Mouse (Mus musculus): ENCODE measurements at regions not wholly inside any gene's neighbourhood (a gene's known extent, or its start where the extent isn't known, plus 50 kb on each side); places are given as distances from the start of the nearest gene placed in this dataset.

GRCm38 (mm10) chr6:143502803-143503202, 335.8 kb downstream of the Etnk1 start:
- Histone ChIP-seq H3K27ac (no peak overlapping the region), H3K9ac (no peak overlapping the region), H3K9me3 (no peaks in the 10 kb centered on the region; the same call in 1 of the 2 replicates), H3K36me3 (no peaks in the 10 kb centered on the region), H3K4me2 (no peak overlapping the region), H3K27me3 (no peaks in the 10 kb centered on the region), H3K4me3 (no peak overlapping the region), H3K4me1 (replicated peaks) (peaks cover 7% of the 10 kb centered on the region)
- ATAC-seq (ENCODE audit: low FRiP score), result no peak
- 75% methylated on average over 8 of the region's 8 CpGs for WGBS

- Histone ChIP-seq H3K9me3 (no peaks in the 10 kb centered on the region; the same call in 1 of the 2 replicates), H3K4me3 (no peak overlapping the region), H3K27ac (no peak overlapping the region), H3K27me3 (no peaks in the 10 kb centered on the region), H3K4me1 (replicated peaks) (peaks cover 3% of the 10 kb centered on the region), H3K36me3 (no peaks in the 10 kb centered on the region), H3K4me2 (no peak overlapping the region), H3K9ac (no peak overlapping the region)
- whole genome bisulfite sequencing, result 85% methylated on average over 4 of the region's 4 CpGs
- no peak for ATAC-seq (ENCODE audit: low FRiP score)
Observed at GRCm38 (mm10) chr6:143503953-143504352, 336.9 kb downstream of the Etnk1 start.

DNA sequence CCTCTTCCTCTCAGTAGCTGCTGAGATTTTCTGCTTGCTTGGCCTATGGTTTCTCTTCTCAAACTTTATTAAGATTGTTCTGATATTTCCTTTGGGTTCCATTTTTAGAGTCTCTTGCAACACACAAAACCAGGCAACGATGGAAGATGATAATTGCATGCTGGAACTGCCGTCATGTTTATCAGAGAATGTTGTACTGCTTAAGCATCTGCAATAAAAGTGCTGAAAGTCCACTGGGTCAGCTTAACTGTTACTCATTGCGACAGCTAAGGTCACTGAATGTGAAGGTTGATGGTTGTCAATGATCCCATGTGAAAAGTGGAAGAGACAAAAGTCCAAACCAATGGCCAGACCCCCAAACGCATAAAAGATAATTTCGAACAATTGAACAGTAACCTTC, 346.4 kb downstream of the Etnk1 start:
- H3K36me3 ChIP-seq, result no peaks in the 10 kb centered on the region
- no peak overlapping the region for H3K4me3 ChIP-seq
- no peaks in the 10 kb centered on the region for H3K27me3 ChIP-seq
- no peak overlapping the region for H3K4me2 ChIP-seq
- WGBS, result 92% methylated on average over 5 of the region's 5 CpGs
- ATAC-seq (ENCODE audit: low FRiP score), result no peak
- H3K9ac ChIP-seq, result no peak overlapping the region
- peaks cover 3% of the 10 kb centered on the region; the same call in 1 of the 2 replicates for H3K9me3 ChIP-seq
- no peaks in the 10 kb centered on the region for H3K4me1 ChIP-seq (replicated peaks)
- no peak overlapping the region for H3K27ac ChIP-seq

GRCm38 (mm10) chr6:143515137-143515536, 348.1 kb downstream of the Etnk1 start:
- Histone ChIP-seq H3K9me3 (peaks cover 3% of the 10 kb centered on the region; the same call in 1 of the 2 replicates), H3K4me3 (no peak overlapping the region), H3K4me1 (replicated peaks) (no peaks in the 10 kb centered on the region), H3K36me3 (no peaks in the 10 kb centered on the region), H3K9ac (no peak overlapping the region), H3K27ac (no peak overlapping the region), H3K4me2 (no peak overlapping the region), H3K27me3 (no peaks in the 10 kb centered on the region)
- 91% methylated on average over 12 of the region's 12 CpGs for WGBS
- ATAC-seq (ENCODE audit: low FRiP score), result no peak

- H3K9me3 ChIP-seq, result no peaks in the 10 kb centered on the region
- 97% methylated on average over 1 of the region's 1 CpGs for WGBS
- no peak overlapping the region for H3K27ac ChIP-seq
- no peaks in the 10 kb centered on the region for H3K27me3 ChIP-seq
- H3K9ac ChIP-seq, result no peak overlapping the region
- H3K4me1 ChIP-seq (replicated peaks), result no peaks in the 10 kb centered on the region
- ATAC-seq (ENCODE audit: low FRiP score), result no peak
- no peaks in the 10 kb centered on the region for H3K36me3 ChIP-seq
- H3K4me2 ChIP-seq, result no peak overlapping the region
- H3K4me3 ChIP-seq, result no peak overlapping the region
Observed at GRCm38 (mm10) chr6:143516746-143517145, 349.7 kb downstream of the Etnk1 start.

- Histone ChIP-seq H3K27ac (no peak overlapping the region), H3K27me3 (no peaks in the 10 kb centered on the region), H3K36me3 (no peaks in the 10 kb centered on the region), H3K9ac (no peak overlapping the region), H3K4me2 (no peak overlapping the region), H3K4me3 (no peak overlapping the region), H3K9me3 (no peaks in the 10 kb centered on the region), H3K4me1 (replicated peaks) (no peaks in the 10 kb centered on the region)
- no peak for ATAC-seq (ENCODE audit: low FRiP score)
- 94% methylated on average over 8 of the region's 8 CpGs for WGBS
Observed at GRCm38 (mm10) chr6:143518476-143518875, 351.5 kb downstream of the Etnk1 start.

GRCm38 (mm10) chr6:143519668-143520067, 352.6 kb downstream of the Etnk1 start:
- no peaks in the 10 kb centered on the region for H3K36me3 ChIP-seq
- WGBS, result 79% methylated on average over 5 of the region's 5 CpGs
- H3K9ac ChIP-seq, result no peak overlapping the region
- H3K27ac ChIP-seq, result no peak overlapping the region
- H3K27me3 ChIP-seq, result no peaks in the 10 kb centered on the region
- no peak for ATAC-seq (ENCODE audit: low FRiP score)
- H3K9me3 ChIP-seq, result no peaks in the 10 kb centered on the region
- no peak overlapping the region for H3K4me2 ChIP-seq
- no peak overlapping the region for H3K4me3 ChIP-seq
- H3K4me1 ChIP-seq (replicated peaks), result no peaks in the 10 kb centered on the region

GRCm38 (mm10) chr6:143525092-143525491, 358.1 kb downstream of the Etnk1 start:
- H3K4me2 ChIP-seq, result no peak overlapping the region
- no peaks in the 10 kb centered on the region for H3K27me3 ChIP-seq
- H3K9me3 ChIP-seq, result 0 out of 2 replicates have a peak, but pooled peaks cover 3% of the 10 kb centered on the region
- ATAC-seq (ENCODE audit: low FRiP score), result no peak
- H3K9ac ChIP-seq, result no peak overlapping the region
- no peaks in the 10 kb centered on the region for H3K36me3 ChIP-seq
- H3K27ac ChIP-seq, result no peak overlapping the region
- no peak overlapping the region for H3K4me3 ChIP-seq
- no peaks in the 10 kb centered on the region for H3K4me1 ChIP-seq (replicated peaks)
- 89% methylated on average over 4 of the region's 4 CpGs for WGBS

- 0 out of 2 replicates have a peak, but pooled peaks cover 3% of the 10 kb centered on the region for H3K27me3 ChIP-seq
- no peak for ATAC-seq (ENCODE audit: low FRiP score)
- H3K9ac ChIP-seq, result no peak overlapping the region
- 91% methylated on average over 7 of the region's 7 CpGs for WGBS
- peaks cover 12% of the 10 kb centered on the region for H3K4me1 ChIP-seq (replicated peaks)
- H3K27ac ChIP-seq, result no peak overlapping the region
- 0 out of 2 replicates have a peak, but pooled peaks cover 3% of the 10 kb centered on the region for H3K9me3 ChIP-seq
- no peak overlapping the region for H3K4me2 ChIP-seq
- H3K36me3 ChIP-seq, result no peaks in the 10 kb centered on the region
- H3K4me3 ChIP-seq, result no peak overlapping the region
Observed at GRCm38 (mm10) chr6:143528898-143529297, 361.9 kb downstream of the Etnk1 start.

GRCm38 (mm10) chr6:143530372-143531224, 363.6 kb downstream of the Etnk1 start:
- H3K9me3 ChIP-seq, result 0 out of 2 replicates have a peak, but pooled peaks cover 3% of the 10 kb centered on the region
- no peak overlapping the region for H3K4me3 ChIP-seq
- H3K36me3 ChIP-seq, result no peaks in the 10 kb centered on the region
- H3K27me3 ChIP-seq, result 0 out of 2 replicates have a peak, but pooled peaks cover 3% of the 10 kb centered on the region
- H3K4me2 ChIP-seq, result no peak overlapping the region
- H3K4me1 ChIP-seq (replicated peaks), result peaks cover 12% of the 10 kb centered on the region
- ATAC-seq (ENCODE audit: low FRiP score), result no peak
- no peak overlapping the region for H3K27ac ChIP-seq
- no peak overlapping the region for H3K9ac ChIP-seq
- 52% methylated on average over 13 of the region's 13 CpGs for WGBS

DNA sequence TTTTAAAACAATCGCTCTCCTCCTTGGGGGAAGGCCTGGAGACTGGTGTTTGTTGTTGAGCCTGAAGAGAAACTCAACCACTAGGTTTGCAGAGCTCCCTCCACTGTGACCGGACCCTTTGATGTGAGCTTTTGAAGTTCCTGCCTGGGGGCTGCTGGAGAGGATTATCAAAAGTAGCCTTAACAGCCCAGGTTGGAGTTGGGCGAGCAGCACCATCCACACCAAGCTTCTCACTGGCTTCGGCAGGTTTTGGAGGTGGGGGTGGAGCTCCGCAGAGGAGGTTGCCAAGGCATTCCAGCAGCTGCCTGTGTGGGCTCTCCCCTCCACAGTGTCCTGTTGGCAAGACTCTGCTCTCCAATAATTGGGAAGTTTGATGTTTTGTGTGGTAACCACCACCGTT, 364.5 kb downstream of the Etnk1 start:
- Histone ChIP-seq H3K27ac (no peak overlapping the region), H3K36me3 (no peaks in the 10 kb centered on the region), H3K9me3 (0 out of 2 replicates have a peak, but pooled peaks cover 3% of the 10 kb centered on the region), H3K4me2 (no peak overlapping the region), H3K4me3 (no peak overlapping the region), H3K9ac (no peak overlapping the region), H3K27me3 (0 out of 2 replicates have a peak, but pooled peaks cover 3% of the 10 kb centered on the region), H3K4me1 (replicated peaks) (peaks cover 12% of the 10 kb centered on the region)
- no peak for ATAC-seq (ENCODE audit: low FRiP score)
- WGBS, result 44% methylated on average over 6 of the region's 6 CpGs

GRCm38 (mm10) chr6:143532380-143532779, 365.4 kb downstream of the Etnk1 start:
- H3K27ac ChIP-seq, result no peak overlapping the region
- no peak overlapping the region for H3K4me3 ChIP-seq
- no peaks in the 10 kb centered on the region for H3K36me3 ChIP-seq
- 0 out of 2 replicates have a peak, but pooled peaks cover 3% of the 10 kb centered on the region for H3K27me3 ChIP-seq
- 94% methylated on average over 12 of the region's 12 CpGs for WGBS
- no peak overlapping the region for H3K4me2 ChIP-seq
- H3K4me1 ChIP-seq (replicated peaks), result peaks cover 12% of the 10 kb centered on the region
- H3K9ac ChIP-seq, result no peak overlapping the region
- ATAC-seq (ENCODE audit: low FRiP score), result no peak
- H3K9me3 ChIP-seq, result 0 out of 2 replicates have a peak, but pooled peaks cover 3% of the 10 kb centered on the region

- no peak for ATAC-seq (ENCODE audit: low FRiP score)
- H3K9me3 ChIP-seq, result no peaks in the 10 kb centered on the region
Observed at GRCm38 (mm10) chr6:143535265-143535664, 368.2 kb downstream of the Etnk1 start.

More at GRCm38 (mm10) chr6:143535265-143535664, 368.2 kb downstream of the Etnk1 start:
- Histone ChIP-seq H3K4me1 (replicated peaks) (peaks cover 12% of the 10 kb centered on the region), H3K36me3 (no peaks in the 10 kb centered on the region), H3K9ac (no peak overlapping the region), H3K4me2 (no peak overlapping the region), H3K27ac (no peak overlapping the region), H3K27me3 (0 out of 2 replicates have a peak, but pooled peaks cover 3% of the 10 kb centered on the region), H3K4me3 (no peak overlapping the region)
- WGBS, result 82% methylated on average over 12 of the region's 12 CpGs
